Mouse (Mus musculus): ENCODE data around the gene Eci1.

DNA sequence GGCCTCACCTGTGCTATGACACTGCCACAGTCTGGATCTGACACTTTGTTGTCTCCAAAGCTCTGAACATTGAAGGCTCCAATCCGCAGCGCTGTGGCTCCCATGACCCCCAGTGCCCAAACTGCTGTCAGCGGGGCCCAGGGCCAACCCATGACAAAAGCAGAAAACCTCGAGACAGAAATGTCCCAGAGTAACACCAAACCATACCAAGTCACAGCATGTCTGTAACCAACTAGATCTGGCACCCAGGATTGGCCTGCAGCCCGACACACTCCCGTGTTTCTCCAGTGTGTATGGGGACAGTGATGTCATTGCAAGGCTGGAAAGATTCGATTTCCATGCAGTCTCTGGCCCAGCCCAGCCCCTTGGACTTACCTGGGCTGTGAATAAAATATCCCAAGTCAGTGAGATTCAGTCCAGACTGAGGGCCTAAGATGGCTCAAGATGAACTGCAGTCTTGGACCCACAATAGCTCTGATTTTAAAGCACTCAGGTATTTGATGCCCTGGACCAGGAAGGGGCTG is 16.3 kb downstream of the Eci1 start, which contains the start of gene Dnase1l2:
- TF ChIP-seq CTCF (IDR thresholded peaks at IDR 0.05; ENCODE audit: extremely low read depth, insufficient read depth, low read length) (no peak), POLR2A (IDR thresholded peaks at IDR 0.05; ENCODE audit: extremely low read depth, insufficient read depth, low read length) (no peak)

Data from cortical plate, adult 2 months (tissue).